Mouse (Mus musculus) heart, embryonic 14.5 days (tissue): ENCODE data around the gene Phc1. TPM values are rescaled to one million over a fixed set of nuclear protein-coding genes. Genes with fewer than 3 reads are reported as not detected.

Experiments used
- ATAC-seq: fragments of 200-750 bp; cut with Nextera tagmentation; 2 replicates; pipeline ENCODE4 v1.8.0; 2017; ENCODE audit warnings: low read depth, moderate TSS enrichment; ENCODE audit not compliant: insufficient number of reproducible peaks, insufficient read depth, low FRiP score
- H3K27ac ChIP-seq, 2 experiments: fragments of 200-500 bp in 1 of 2; fragments of 300-500 bp in 1 of 2; sonication (generic) in 1 of 2; replicated peaks in 1 of 2; 2 replicates each; pipeline ENCODE4 v1.5.1; 2012 to 2014; ENCODE audit warnings: low read depth in 2 of 2, low read length in 2 of 2, control low read depth in 1 of 2, mild to moderate bottlenecking in 1 of 2, mixed read lengths in 1 of 2; ENCODE audit not compliant: control insufficient read depth in 1 of 2, insufficient read depth in 1 of 2
- H3K27me3 ChIP-seq: fragments of 300-500 bp; sonication (generic); 2 replicates; pipeline ENCODE4 v1.6.1; 2014; ENCODE audit warnings: mild to moderate bottlenecking, low read length, control low read depth; ENCODE audit not compliant: control insufficient read depth, insufficient read depth
- H3K36me3 ChIP-seq: fragments of 300-500 bp; sonication (generic); 2 replicates; pipeline ENCODE4 v1.6.1; 2014; ENCODE audit warnings: mild to moderate bottlenecking, control low read depth, low read length, mixed read lengths; ENCODE audit not compliant: control insufficient read depth, insufficient read depth
- H3K4me1 ChIP-seq, 2 experiments: fragments of 200-500 bp in 1 of 2; fragments of 300-500 bp in 1 of 2; sonication (generic) in 1 of 2; 2 replicates each; pipeline ENCODE4 v1.6.1; 2012 to 2014; ENCODE audit warnings: low read length in 2 of 2, control low read depth in 1 of 2, mixed read lengths in 1 of 2; ENCODE audit not compliant: control insufficient read depth in 2 of 2, insufficient read depth in 2 of 2
- H3K4me2 ChIP-seq: fragments of 300-500 bp; sonication (generic); 2 replicates; pipeline ENCODE4 v1.6.1; 2014; ENCODE audit warnings: mild to moderate bottlenecking, low read length
- H3K4me3 ChIP-seq, 2 experiments: fragments of 200-500 bp in 1 of 2; fragments of 300-500 bp in 1 of 2; sonication (generic) in 1 of 2; 2 replicates each; pipeline ENCODE4 v1.5.1; 2012 to 2014; ENCODE audit warnings: low read length in 2 of 2, mild to moderate bottlenecking in 2 of 2, control low read depth in 1 of 2, low read depth in 1 of 2, moderate library complexity in 1 of 2; ENCODE audit not compliant: control insufficient read depth in 1 of 2, insufficient read depth in 1 of 2
- H3K9ac ChIP-seq: fragments of 300-500 bp; sonication (generic); 2 replicates; pipeline ENCODE4 v1.6.1; 2014; ENCODE audit warnings: mild to moderate bottlenecking, low read length
- H3K9me3 ChIP-seq: fragments of 300-500 bp; sonication (generic); 2 replicates; pipeline ENCODE4 v1.6.1; 2016; ENCODE audit warnings: low read length, control low read depth; ENCODE audit not compliant: control insufficient read depth
- WGBS: fragments of 180-500 bp; shearing (Covaris S2); extraction: QIAGEN DNeasy Blood & Tissue Kit; methylation state at CpG from one replicate; pipeline ENCODE4 v1.1.7; 2014; 5-methylcytosine and 5-hydroxymethylcytosine counted together
- polyA plus RNA-seq: library from polyadenylated mRNA; unstranded; fragments of >200 nt; fragmentation: Nextera tagmentation; extraction: Ambion mirVana; gene quantifications from 2 replicates; pipeline ENCODE4 v1.2.1, GENCODE M21; 2014

Phc1 gene
- polyA plus RNA-seq, 1 experiment from 2014 or later, result 13.2 TPM

- Histone ChIP-seq H3K27me3 (no peaks in the 10 kb centered on the region), H3K9me3 (no peaks in the 10 kb centered on the region), H3K4me1 (peaks cover 5 to 21% of the 10 kb centered on the region in 2 experiments; a peak in 2 of 4 replicates), H3K4me3 (no peak overlapping the region), H3K9ac (no peak overlapping the region), H3K27ac (peak overlapping the region; percentile 49 to 56; a peak in 3 of 4 replicates), H3K36me3 (no peaks in the 10 kb centered on the region), H3K4me2 (no peak overlapping the region)
- 27% methylated on average over 6 of the region's 6 CpGs for WGBS
- no peak; the same call in 1 of the 2 replicates for ATAC-seq
Measured at GRCm38 (mm10) chr6:122345731-122346130, 5.4 kb upstream of the Phc1 start.

- no peak overlapping the region for H3K4me2 ChIP-seq
- H3K9me3 ChIP-seq, result no peaks in the 10 kb centered on the region
- 52% methylated on average over 9 of the region's 9 CpGs for WGBS
- H3K27ac ChIP-seq, result no peak overlapping the region
- H3K27me3 ChIP-seq, result no peaks in the 10 kb centered on the region
- H3K4me3 ChIP-seq, result no peak overlapping the region
- H3K4me1 ChIP-seq, result peaks cover 5 to 25% of the 10 kb centered on the region in 2 experiments; a peak in 2 of 4 replicates
- no peaks in the 10 kb centered on the region for H3K36me3 ChIP-seq
- ATAC-seq, result no peak
- no peak overlapping the region for H3K9ac ChIP-seq
Measured at GRCm38 (mm10) chr6:122344386-122345116, 4.2 kb upstream of the Phc1 start.

GRCm38 (mm10) chr6:122343719-122344118, 3.4 kb upstream of the Phc1 start:
- no peak overlapping the region for H3K27ac ChIP-seq

GRCm38 (mm10) chr6:122342125-122342524, 1.8 kb upstream of the Phc1 start:
- Histone ChIP-seq H3K4me1 (peaks cover 5 to 36% of the 10 kb centered on the region in 2 experiments; a peak in 3 of 4 replicates), H3K36me3 (no peaks in the 10 kb centered on the region), H3K4me2 (no peak overlapping the region), H3K27ac (no peak overlapping the region), H3K9me3 (no peaks in the 10 kb centered on the region), H3K27me3 (no peaks in the 10 kb centered on the region), H3K4me3 (no peak overlapping the region), H3K9ac (no peak overlapping the region)
- no peak for ATAC-seq
- WGBS, result 37% methylated on average over 5 of the region's 5 CpGs

More at GRCm38 (mm10) chr6:122343719-122344118, 3.4 kb upstream of the Phc1 start:
- ATAC-seq, result no peak
- Histone ChIP-seq H3K4me2 (peak overlapping the region; percentile 29; the same call in 1 of the 2 replicates), H3K4me1 (peaks cover 5 to 26% of the 10 kb centered on the region in 2 experiments; a peak in 2 of 4 replicates), H3K36me3 (no peaks in the 10 kb centered on the region), H3K9me3 (no peaks in the 10 kb centered on the region), H3K4me3 (no peak overlapping the region), H3K9ac (no peak overlapping the region), H3K27me3 (no peaks in the 10 kb centered on the region)
- 14% methylated on average over 10 of the region's 10 CpGs for WGBS

GRCm38 (mm10) chr6:122341038-122341810, 863 bp upstream of the Phc1 start:
- Histone ChIP-seq H3K27me3 (no peaks in the 10 kb centered on the region), H3K9ac (no peak overlapping the region), H3K36me3 (peaks cover 6% of the 10 kb centered on the region), H3K27ac (no peak overlapping the region), H3K9me3 (no peaks in the 10 kb centered on the region), H3K4me2 (no peak overlapping the region), H3K4me3 (no peak overlapping the region), H3K4me1 (peaks cover 5 to 37% of the 10 kb centered on the region in 2 experiments; a peak in 3 of 4 replicates)
- WGBS, result 59% methylated on average over 7 of the region's 7 CpGs
- ATAC-seq, result no peak

GRCm38 (mm10) chr6:122339648-122340341, 566 bp downstream of the Phc1 start:
- Histone ChIP-seq H3K4me3 (peak overlapping the region; percentile 83 to 91), H3K36me3 (peaks cover 15% of the 10 kb centered on the region), H3K4me1 (peaks cover 2 to 23% of the 10 kb centered on the region in 2 experiments; a peak in 2 of 4 replicates), H3K9ac (peak overlapping the region; percentile 84), H3K27me3 (no peaks in the 10 kb centered on the region), H3K4me2 (peak overlapping the region; percentile 92), H3K9me3 (no peaks in the 10 kb centered on the region), H3K27ac (peak overlapping the region; percentile 91 to 94)
- ATAC-seq, result peak; percentile 91
- under 1% methylated on average over 36 of the region's 71 CpGs for WGBS

- Histone ChIP-seq H3K4me2 (peak overlapping the region; percentile 73), H3K27ac (peak overlapping the region; percentile 23 to 91; a peak in 3 of 4 replicates), H3K4me3 (peak overlapping the region; percentile 83 to 91), H3K9me3 (no peaks in the 10 kb centered on the region), H3K36me3 (peaks cover 21% of the 10 kb centered on the region), H3K4me1 (peaks cover 0 to 22% of the 10 kb centered on the region in 2 experiments; a peak in 2 of 4 replicates), H3K27me3 (no peaks in the 10 kb centered on the region), H3K9ac (peak overlapping the region; percentile 84)
- 0% methylated on average over 23 of the region's 51 CpGs for whole genome bisulfite sequencing
- peak; percentile 72 for ATAC-seq
Measured at GRCm38 (mm10) chr6:122339047-122339647, 1.2 kb downstream of the Phc1 start.
